Mouse (Mus musculus): ENCODE results near the gene Junb. TPM values are rescaled to one million over a fixed set of nuclear protein-coding genes. Genes with fewer than 3 reads are reported as not detected.
A peak's percentile ranks its signal among the peaks of the same experiment; 100 is the strongest.

Junb gene
- polyA plus RNA-seq, 1 experiment from 2014 or later, result 5.5 TPM

- H3K27ac ChIP-seq, result no peak overlapping the region
- H3K4me2 ChIP-seq, result peak overlapping the region; percentile 47
- 3% methylated on average over 52 of the region's 52 CpGs for WGBS
- H3K9me3 ChIP-seq, result no peaks in the 10 kb centered on the region
- no peak overlapping the region; the same call in 1 of the 2 replicates for H3K9ac ChIP-seq
- H3K27me3 ChIP-seq (replicated peaks), result no peaks in the 10 kb centered on the region
- H3K36me3 ChIP-seq (replicated peaks), result peaks cover 21% of the 10 kb centered on the region
- H3K4me3 ChIP-seq, result peak overlapping the region; percentile 23
- peak; percentile 72 for ATAC-seq (replicated peaks)
- peaks cover 15% of the 10 kb centered on the region for H3K4me1 ChIP-seq
These were observed 49.8 kb downstream of the Junb start for GRCm38 (mm10) chr8:84928456-84929306.

DNA sequence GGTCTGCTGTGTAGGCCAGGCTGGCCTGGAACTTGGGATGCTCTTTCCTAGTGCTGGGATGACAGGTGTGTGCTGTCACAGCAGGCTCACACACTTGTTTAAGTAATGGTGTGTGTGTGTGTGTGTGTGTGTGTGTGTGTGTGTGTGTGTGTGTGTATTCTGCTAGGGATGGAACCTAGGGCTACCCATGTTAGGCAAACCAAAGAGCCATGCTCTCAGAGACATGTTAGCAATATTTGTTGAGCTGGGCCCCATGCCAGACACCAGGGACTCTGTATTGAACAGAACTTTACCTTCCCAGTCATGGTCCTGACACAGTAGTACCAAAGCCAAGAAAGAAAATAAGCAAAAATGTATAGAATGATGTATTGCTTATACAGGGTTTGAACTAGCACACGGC is 51.0 kb downstream of the Junb start:
- Histone ChIP-seq H3K27ac (no peak overlapping the region), H3K36me3 (replicated peaks) (peaks cover 28% of the 10 kb centered on the region)

GRCm38 (mm10) chr8:84925557-84925956 is 53.0 kb downstream of the Junb start:
- no peak for ATAC-seq (replicated peaks)
- 72% methylated on average over 7 of the region's 7 CpGs for WGBS
- H3K27me3 ChIP-seq (replicated peaks), result no peaks in the 10 kb centered on the region
- no peak overlapping the region for H3K9ac ChIP-seq
- H3K27ac ChIP-seq, result no peak overlapping the region
- no peak overlapping the region for H3K4me2 ChIP-seq
- H3K4me3 ChIP-seq, result no peak overlapping the region
- H3K9me3 ChIP-seq, result no peaks in the 10 kb centered on the region
- H3K4me1 ChIP-seq, result peaks cover 13% of the 10 kb centered on the region
- peaks cover 46% of the 10 kb centered on the region for H3K36me3 ChIP-seq (replicated peaks)

More for the DNA sequence above, 51.0 kb downstream of the Junb start:
- H3K27me3 ChIP-seq (replicated peaks), result no peaks in the 10 kb centered on the region
- H3K9ac ChIP-seq, result no peak overlapping the region
- H3K4me3 ChIP-seq, result no peak overlapping the region
- H3K9me3 ChIP-seq, result no peaks in the 10 kb centered on the region
- peaks cover 13% of the 10 kb centered on the region for H3K4me1 ChIP-seq
- WGBS, result 88% methylated on average over 1 of the region's 1 CpGs
- no peak overlapping the region for H3K4me2 ChIP-seq
- ATAC-seq (replicated peaks), result no peak

Small RNA genes within 50 kb of the gene (microRNA-seq; reads per million reads assigned to microRNA genes)
- gene Gm24197, result not detected

Other genes with a start within 250 kb of the Junb start
- 48.6 and 54.0 TPM in 2 replicates for gene Nfix, start 178.4 kb downstream of the Junb start, polyA plus RNA-seq (2015; fragmentation: Nextera tagmentation; extraction: Ambion mirVana)
- gene Dand5, start 155.9 kb downstream of the Junb start, polyA plus RNA-seq (2015; fragmentation: Nextera tagmentation; extraction: Ambion mirVana), result 12.3 and 13.4 TPM in 2 replicates
- 35.5 and 36.1 TPM in 2 replicates for gene Gadd45gip1, start 147.2 kb downstream of the Junb start, polyA plus RNA-seq (2015; fragmentation: Nextera tagmentation; extraction: Ambion mirVana)
- 88.2 and 91.7 TPM in 2 replicates for gene Rad23a, start 138.1 kb downstream of the Junb start, polyA plus RNA-seq (2015; fragmentation: Nextera tagmentation; extraction: Ambion mirVana)
- 669 and 673 TPM in 2 replicates for gene Calr, start 131.8 kb downstream of the Junb start, polyA plus RNA-seq (2015; fragmentation: Nextera tagmentation; extraction: Ambion mirVana)
- 126 and 127 TPM in 2 replicates for gene Farsa, start 121.7 kb downstream of the Junb start, polyA plus RNA-seq (2015; fragmentation: Nextera tagmentation; extraction: Ambion mirVana)
- 18.4 and 22.0 TPM in 2 replicates for gene Syce2, start 106.6 kb downstream of the Junb start, polyA plus RNA-seq (2015; fragmentation: Nextera tagmentation; extraction: Ambion mirVana)
- 36.1 and 37.1 TPM in 2 replicates for gene Gcdh, start 84.8 kb downstream of the Junb start, polyA plus RNA-seq (2015; fragmentation: Nextera tagmentation; extraction: Ambion mirVana)
- 0.65 and 0.79 TPM in 2 replicates for gene Klf1, start 76.8 kb downstream of the Junb start, polyA plus RNA-seq (2015; fragmentation: Nextera tagmentation; extraction: Ambion mirVana)
- 7.1 and 7.6 TPM in 2 replicates for gene Dnase2a, start 70.2 kb downstream of the Junb start, polyA plus RNA-seq (2015; fragmentation: Nextera tagmentation; extraction: Ambion mirVana)
- 76.2 and 84.8 TPM in 2 replicates for gene Mast1, start 41.4 kb downstream of the Junb start, polyA plus RNA-seq (2015; fragmentation: Nextera tagmentation; extraction: Ambion mirVana)
- 2.8 and 3.4 TPM in 2 replicates for gene Rtbdn, start 31.7 kb downstream of the Junb start, polyA plus RNA-seq (2015; fragmentation: Nextera tagmentation; extraction: Ambion mirVana)
- gene Gm49661, start 9.3 kb downstream of the Junb start, polyA plus RNA-seq (2015; fragmentation: Nextera tagmentation; extraction: Ambion mirVana), result not detected in 2 replicates
- gene Prdx2, start 9.1 kb downstream of the Junb start, polyA plus RNA-seq (2015; fragmentation: Nextera tagmentation; extraction: Ambion mirVana), result 1,276 and 1,344 TPM in 2 replicates
- gene Rnaseh2a, start 9.0 kb downstream of the Junb start, polyA plus RNA-seq (2015; fragmentation: Nextera tagmentation; extraction: Ambion mirVana), result 54.2 and 54.7 TPM in 2 replicates
- gene Hook2, start 11.9 kb upstream of the Junb start, polyA plus RNA-seq (2015; fragmentation: Nextera tagmentation; extraction: Ambion mirVana), result 38.9 and 41.1 TPM in 2 replicates
- gene Best2, start 35.8 kb upstream of the Junb start, polyA plus RNA-seq (2015; fragmentation: Nextera tagmentation; extraction: Ambion mirVana), result not detected in 2 replicates
- 146 and 159 TPM in 2 replicates for gene Asna1, start 46.6 kb upstream of the Junb start, polyA plus RNA-seq (2015; fragmentation: Nextera tagmentation; extraction: Ambion mirVana)
- 121 and 124 TPM in 2 replicates for gene Trir, start 48.1 kb upstream of the Junb start, polyA plus RNA-seq (2015; fragmentation: Nextera tagmentation; extraction: Ambion mirVana)
- 64.2 and 71.0 TPM in 2 replicates for gene Tnpo2, start 58.2 kb upstream of the Junb start, polyA plus RNA-seq (2015; fragmentation: Nextera tagmentation; extraction: Ambion mirVana)
- 84.5 and 86.2 TPM in 2 replicates for gene Fbxw9, start 81.3 kb upstream of the Junb start, polyA plus RNA-seq (2015; fragmentation: Nextera tagmentation; extraction: Ambion mirVana)
- 0.89 and 2.0 TPM in 2 replicates for gene Gm5741, start 89.3 kb upstream of the Junb start, polyA plus RNA-seq (2015; fragmentation: Nextera tagmentation; extraction: Ambion mirVana)
- 111 and 112 TPM in 2 replicates for gene Dhps, start 93.0 kb upstream of the Junb start, polyA plus RNA-seq (2015; fragmentation: Nextera tagmentation; extraction: Ambion mirVana)
- gene Wdr83os, start 102.0 kb upstream of the Junb start, polyA plus RNA-seq (2015; fragmentation: Nextera tagmentation; extraction: Ambion mirVana), result 135 TPM in 2 replicates
- 60.3 and 66.9 TPM in 2 replicates for gene Wdr83, start 102.6 kb upstream of the Junb start, polyA plus RNA-seq (2015; fragmentation: Nextera tagmentation; extraction: Ambion mirVana)
- gene Man2b1, start 104.6 kb upstream of the Junb start, polyA plus RNA-seq (2015; fragmentation: Nextera tagmentation; extraction: Ambion mirVana), result 19.8 and 20.0 TPM in 2 replicates
- gene Zfp791, start 144.4 kb upstream of the Junb start, polyA plus RNA-seq (2015; fragmentation: Nextera tagmentation; extraction: Ambion mirVana), result 4.2 and 4.6 TPM in 2 replicates
- gene Cks1brt, start 173.2 kb upstream of the Junb start, polyA plus RNA-seq (2015; fragmentation: Nextera tagmentation; extraction: Ambion mirVana), result not detected in 2 replicates
- not detected in 2 replicates for gene Olfr371, start 247.3 kb upstream of the Junb start, polyA plus RNA-seq (2015; fragmentation: Nextera tagmentation; extraction: Ambion mirVana)

Measured in midbrain, embryonic 15.5 days (tissue).